Mouse (Mus musculus) testis, adult 2 months (tissue): Measurements from ENCODE around the gene Prr19.

Experiments used
- CTCF ChIP-seq: fragments of 200-500 bp; IDR thresholded peaks from 2 replicates; pipeline ENCODE4 v1.5.1; 2012; ENCODE audit warnings: low read depth, mild to moderate bottlenecking, inconsistent platforms, low read length, moderate library complexity; ENCODE audit not compliant: control insufficient read depth, insufficient read depth, insufficient replicate concordance
- POLR2A ChIP-seq: fragments of 200-500 bp; IDR thresholded peaks from 2 replicates; pipeline ENCODE4 v1.6.1; 2012; ENCODE audit warnings: low read depth, mild to moderate bottlenecking, inconsistent platforms, low read length, moderate library complexity; ENCODE audit not compliant: control insufficient read depth

- no peak for TF ChIP-seq CTCF
- TF ChIP-seq POLR2A = no peak
Observed at GRCm38 (mm10) chr7:25285511-25286238, 15.5 kb upstream of the Prr19 start.
